Mouse (Mus musculus): ENCODE results near the gene Apmap. TPM values are rescaled to one million over a fixed set of nuclear protein-coding genes. Genes with fewer than 3 reads are reported as not detected.

Gene Apmap
- polyA plus RNA-seq (2014; fragmentation: Illumina TruSeq; extraction: RNeasy Lipid Tissue Mini Kit (QIAGEN cat#74804); ENCODE audit: low read depth, low replicate concordance), result 39.2 TPM

GRCm38 (mm10) chr2:150608087-150608799 lies at the start of gene Apmap:
Apmap (minus strand) TSS chr2:150608567.

GRCm38 (mm10) chr2:150569847-150570590 lies 38.3 kb downstream of the Apmap start, which contains the start of gene Cst7:
Cst7 (plus strand) TSS chr2:150570415.

Other genes starting within 250 kb of the Apmap start
- 2.5 TPM for gene 3300002I08Rik, start 245.8 kb downstream of the Apmap start, polyA plus RNA-seq (2014; fragmentation: Illumina TruSeq; extraction: RNeasy Lipid Tissue Mini Kit (QIAGEN cat#74804); ENCODE audit: low read depth, low replicate concordance)
- gene Zfp442, start 157.1 kb downstream of the Apmap start, polyA plus RNA-seq (2014; fragmentation: Illumina TruSeq; extraction: RNeasy Lipid Tissue Mini Kit (QIAGEN cat#74804); ENCODE audit: low read depth, low replicate concordance), result 3.7 TPM
- not detected for gene Zfp345, start 123.5 kb downstream of the Apmap start, polyA plus RNA-seq (2014; fragmentation: Illumina TruSeq; extraction: RNeasy Lipid Tissue Mini Kit (QIAGEN cat#74804); ENCODE audit: low read depth, low replicate concordance)
- gene Cst7, start 38.2 kb downstream of the Apmap start, polyA plus RNA-seq (2014; fragmentation: Illumina TruSeq; extraction: RNeasy Lipid Tissue Mini Kit (QIAGEN cat#74804); ENCODE audit: low read depth, low replicate concordance), result not detected
- gene Acss1, start 59.9 kb upstream of the Apmap start, polyA plus RNA-seq (2014; fragmentation: Illumina TruSeq; extraction: RNeasy Lipid Tissue Mini Kit (QIAGEN cat#74804); ENCODE audit: low read depth, low replicate concordance), result 287 TPM
- gene Vsx1, start 80.8 kb upstream of the Apmap start, polyA plus RNA-seq (2014; fragmentation: Illumina TruSeq; extraction: RNeasy Lipid Tissue Mini Kit (QIAGEN cat#74804); ENCODE audit: low read depth, low replicate concordance), result not detected
- gene Entpd6, start 140.5 kb upstream of the Apmap start, polyA plus RNA-seq (2014; fragmentation: Illumina TruSeq; extraction: RNeasy Lipid Tissue Mini Kit (QIAGEN cat#74804); ENCODE audit: low read depth, low replicate concordance), result 17.2 TPM
- 496 TPM for gene Pygb, start 178.2 kb upstream of the Apmap start, polyA plus RNA-seq (2014; fragmentation: Illumina TruSeq; extraction: RNeasy Lipid Tissue Mini Kit (QIAGEN cat#74804); ENCODE audit: low read depth, low replicate concordance)